Comparison of ENCODE assay signal across 1 mouse cellular context in genomic region chr8:84066291-84066930, GRCm38 (mm10).
A peak's percentile ranks its signal among the peaks of the same experiment; 100 is the strongest.
TF ChIP-seq lines count a peak whose summit lies in the region.

TSS of gene Rfx1 (plus strand) at chr8:84066834.

TF ChIP-seq in CH12.LX, 34 proteins besides CTCF, POLR2A, EP300 and RAD21 (continued from another document):
- TF ChIP-seq TBP (conservative IDR thresholded peaks at IDR 0.05; ENCODE audit: low read depth, low read length) (peak; percentile 59; the same call in 1 of the 2 replicates), JUN (IDR thresholded peaks at IDR 0.05; ENCODE audit: insufficient read depth, low read depth, low read length) (0 out of 2 replicates have a peak, but pooled peaks have one; percentile 14), ELF1 (IDR thresholded peaks at IDR 0.05; ENCODE audit: low read depth, low read length) (peak; percentile 92), SMC3 (IDR thresholded peaks at IDR 0.05; ENCODE audit: low read depth, low read length) (no peak), RCOR1 (conservative IDR thresholded peaks at IDR 0.05; ENCODE audit: low read depth, low read length) (no peak), E2F4 (IDR thresholded peaks at IDR 0.05; ENCODE audit: insufficient replicate concordance, low read depth, low read length) (peak; percentile 95), PAX5 (IDR thresholded peaks at IDR 0.05; ENCODE audit: low read length) (no peak), MAX (IDR thresholded peaks at IDR 0.05; ENCODE audit: low read length) (peak; percentile 72), NRF1 (IDR thresholded peaks at IDR 0.05; ENCODE audit: low read depth, low read length) (peak; percentile 51; the same call in 1 of the 2 replicates), USF1 (IDR thresholded peaks at IDR 0.05; ENCODE audit: low read depth, low read length) (no peak), CHD2 (IDR thresholded peaks at IDR 0.05; ENCODE audit: low read length) (peak; percentile 99), ZNF384 (IDR thresholded peaks at IDR 0.05; ENCODE audit: low read depth, low read length) (no peak)
